Mouse (Mus musculus) spleen, adult 2 months (tissue): ENCODE data around the gene Itpkb. TPM values are rescaled to one million over a fixed set of nuclear protein-coding genes. Genes with fewer than 3 reads are reported as not detected.

ENCODE experiments used
- DNase-seq, 2 experiments: peaks; one replicate each; pipeline versions ENCODE4 v3.0.0 to v3.0.0-alpha.2; 2012 to 2021; ENCODE audit warnings: low spot score in 2 of 2, low read depth in 1 of 2
- H3K27ac ChIP-seq: fragments of 200-500 bp; 2 replicates; pipeline ENCODE4 v1.5.1; 2012; ENCODE audit warnings: low read length, inconsistent platforms; ENCODE audit not compliant: insufficient read depth
- H3K27me3 ChIP-seq: fragments of 200-500 bp; 2 replicates; pipeline ENCODE4 v1.6.1; 2012; ENCODE audit warnings: mild to moderate bottlenecking, moderate library complexity, low read length, inconsistent platforms; ENCODE audit not compliant: control insufficient read depth, insufficient read depth
- H3K36me3 ChIP-seq: fragments of 200-500 bp; 2 replicates; pipeline ENCODE4 v1.6.1; 2012; ENCODE audit warnings: mild to moderate bottlenecking, low read length, inconsistent platforms; ENCODE audit not compliant: control insufficient read depth, insufficient read depth
- H3K4me1 ChIP-seq: fragments of 200-500 bp; 2 replicates; pipeline ENCODE4 v1.6.1; 2011; ENCODE audit warnings: inconsistent platforms; ENCODE audit not compliant: control insufficient read depth, insufficient read depth, insufficient read length
- H3K4me3 ChIP-seq: fragments of 200-500 bp; 2 replicates; pipeline ENCODE4 v1.5.1; 2011; ENCODE audit warnings: mild to moderate bottlenecking, inconsistent platforms; ENCODE audit not compliant: insufficient read depth, insufficient read length; ENCODE audit errors: extremely low read depth
- CTCF ChIP-seq: fragments of 200-500 bp; IDR thresholded peaks from 2 replicates; pipeline ENCODE4 v1.5.1; 2011; ENCODE audit warnings: mild to moderate bottlenecking, inconsistent platforms; ENCODE audit not compliant: insufficient read depth, insufficient read length, insufficient replicate concordance; ENCODE audit errors: extremely low read depth
- POLR2A ChIP-seq: fragments of 200-500 bp; IDR thresholded peaks from 2 replicates; pipeline ENCODE4 v1.6.1; 2011; ENCODE audit warnings: low read depth, low read length, inconsistent platforms
- WGBS: fragments of 180-500 bp; shearing (Covaris S2); methylation state at CpG from one replicate; pipeline ENCODE4 v1.1.7; 2018; 5-methylcytosine and 5-hydroxymethylcytosine counted together
- polyA plus RNA-seq: library from polyadenylated mRNA; depleted of rRNA; stranded (reverse); fragments of >200 nt; gene quantifications from 2 replicates; pipeline ENCODE4 v1.2.3, GENCODE M21; 2012

Itpkb gene
- polyA plus RNA-seq, 1 experiment: 24.7 TPM

DNA sequence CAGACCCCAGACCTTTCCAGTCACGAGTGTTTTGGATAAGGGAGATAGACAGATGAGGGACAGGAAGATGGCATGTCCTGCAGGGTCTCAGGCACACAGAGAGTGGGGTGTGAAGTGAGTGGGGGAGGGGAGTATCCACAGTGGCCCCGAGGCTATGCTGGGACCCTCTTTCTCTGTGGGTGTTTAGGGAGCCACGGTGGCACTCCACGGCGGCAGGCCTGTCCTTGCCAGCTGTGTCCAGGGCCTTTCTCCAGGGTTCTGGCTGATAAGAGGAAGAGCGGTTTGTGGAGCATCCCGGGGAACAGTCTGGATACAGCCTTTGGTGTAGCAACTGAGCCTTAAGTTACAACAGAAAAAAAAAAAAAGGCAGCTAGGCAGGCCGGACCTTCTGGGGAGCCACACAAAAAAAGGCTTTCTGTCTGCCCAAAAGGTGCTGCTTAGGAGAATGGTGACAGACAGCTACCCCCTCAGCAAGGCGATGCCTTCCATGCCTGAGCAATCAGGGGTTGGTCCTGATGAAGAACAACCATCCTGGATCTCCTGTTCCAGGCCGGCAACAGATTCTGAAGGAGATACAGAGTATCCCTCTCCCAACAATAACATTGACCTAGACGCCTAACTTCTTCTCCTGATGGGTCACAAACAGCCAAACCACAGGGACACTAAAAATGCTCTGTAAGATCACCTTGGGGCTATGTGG lies 76.2 kb downstream of the Itpkb start:
- Histone ChIP-seq H3K27me3 (no peaks in the 10 kb centered on the region), H3K36me3 (no peaks in the 10 kb centered on the region), H3K27ac (0 out of 2 replicates have a peak overlapping the region, but pooled peaks have one; percentile 31), H3K4me1 (peaks cover 48% of the 10 kb centered on the region), H3K4me3 (no peak overlapping the region)
- no peak for TF ChIP-seq POLR2A
- TF ChIP-seq CTCF: no peak
- DNase-seq: no peak
- WGBS: 83% methylated on average over 11 of the region's 11 CpGs

DNA sequence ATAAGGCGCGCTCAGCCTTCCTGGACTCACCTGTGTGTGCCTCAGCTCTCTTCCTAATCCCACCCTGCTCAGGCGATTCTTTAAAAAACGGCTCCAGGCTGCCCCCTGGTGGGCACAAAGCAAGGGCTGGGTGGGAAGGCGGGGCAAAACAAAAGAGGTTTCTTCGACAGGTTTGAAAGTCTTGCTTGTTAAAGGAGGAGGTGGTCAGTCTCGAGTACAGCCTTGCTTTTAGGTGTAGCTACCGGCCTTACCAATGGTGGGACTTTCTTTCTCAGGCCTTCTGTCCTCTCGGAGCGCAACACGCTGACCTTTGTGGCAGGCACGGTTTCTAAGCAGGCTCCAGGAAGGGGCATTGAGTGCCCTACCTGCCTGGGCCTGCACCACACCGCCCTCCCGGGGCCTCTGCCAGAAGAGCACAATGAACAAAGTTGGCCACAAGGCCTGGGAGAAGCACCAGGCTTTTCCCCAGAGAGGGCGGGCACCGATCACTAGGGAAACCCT lies 76.9 kb downstream of the Itpkb start:
- H3K4me1 ChIP-seq: peaks cover 42% of the 10 kb centered on the region
- peak; percentile 54 to 67 for DNase-seq
- H3K4me3 ChIP-seq: peak overlapping the region; percentile 29; the same call in 1 of the 2 replicates
- no peaks in the 10 kb centered on the region for H3K36me3 ChIP-seq
- H3K27me3 ChIP-seq: no peaks in the 10 kb centered on the region
- H3K27ac ChIP-seq: peak overlapping the region; percentile 31; the same call in 1 of the 2 replicates
- TF ChIP-seq POLR2A (no peak), CTCF (peak; percentile 84; the same call in 1 of the 2 replicates)
- WGBS: 20% methylated on average over 16 of the region's 16 CpGs

DNA sequence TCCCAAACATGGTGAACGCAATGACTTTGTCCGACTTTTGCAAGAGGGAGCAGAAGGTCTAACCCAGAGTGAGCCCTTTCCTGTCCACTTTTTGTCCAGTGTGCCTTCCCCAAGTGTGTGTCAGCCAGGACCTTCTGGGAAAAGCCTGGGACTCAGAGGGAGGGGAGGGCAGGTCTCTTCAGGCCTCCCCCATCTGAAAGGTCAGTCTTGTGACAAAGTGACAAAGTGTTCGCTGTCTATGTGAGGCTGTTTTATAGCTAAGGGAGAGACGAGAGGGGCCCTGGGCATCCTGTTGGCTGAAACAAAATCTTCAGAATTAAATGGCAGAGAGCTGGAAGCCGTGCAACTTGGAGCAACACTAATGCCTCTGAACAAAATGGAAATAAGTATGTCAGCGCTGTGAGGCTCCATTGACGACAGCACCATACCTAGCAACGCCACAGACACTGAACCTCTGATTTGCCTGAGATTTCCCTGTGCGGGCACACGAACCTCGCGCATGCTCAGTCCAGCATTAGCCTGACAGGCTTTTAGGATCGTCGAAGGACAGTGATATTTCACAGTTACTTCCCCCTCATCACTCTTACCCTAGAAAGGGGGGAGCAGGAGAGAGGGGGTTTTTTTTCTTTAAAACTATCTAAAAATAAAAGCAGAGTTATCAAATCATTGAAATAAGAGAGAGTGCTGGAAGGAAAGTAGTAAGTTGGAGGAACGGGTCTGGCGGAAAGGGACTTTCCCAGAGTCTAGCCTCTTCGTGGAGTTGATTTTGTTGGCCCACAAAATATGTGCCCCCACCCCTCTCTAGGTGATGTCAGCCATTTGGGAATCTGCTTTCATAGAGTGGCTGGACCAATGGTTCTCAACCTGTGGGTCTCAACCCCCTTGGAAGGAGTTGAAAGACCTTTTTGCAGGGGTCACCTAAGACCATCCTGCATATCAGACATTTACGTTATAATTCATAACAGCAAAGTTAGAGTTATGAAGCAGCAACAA lies 77.7 kb downstream of the Itpkb start:
- no peak overlapping the region for H3K27ac ChIP-seq
- no peak for TF ChIP-seq CTCF
- no peak for TF ChIP-seq POLR2A

DNA sequence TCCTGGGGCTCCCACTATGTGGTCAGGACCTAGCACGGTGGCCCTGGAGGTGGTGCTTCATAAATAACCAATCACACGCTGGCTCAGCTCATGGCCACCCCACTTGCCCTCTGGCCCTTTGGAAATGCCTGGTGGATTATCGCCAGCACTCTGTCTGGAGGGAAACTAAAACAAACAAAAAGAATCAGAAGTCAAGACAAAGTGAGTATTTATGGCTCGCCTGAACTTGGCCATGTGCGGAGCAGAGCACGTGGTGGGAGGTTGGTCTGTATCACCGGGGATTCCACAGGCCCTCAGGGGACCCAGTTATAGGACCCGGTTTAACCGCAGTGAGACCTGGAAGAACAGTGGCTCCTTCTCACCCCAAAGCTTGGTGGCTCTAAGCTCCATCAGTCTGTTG lies 78.5 kb downstream of the Itpkb start:
- Histone ChIP-seq H3K27me3 (no peaks in the 10 kb centered on the region), H3K36me3 (peaks cover 8% of the 10 kb centered on the region), H3K4me3 (no peak overlapping the region), H3K4me1 (peaks cover 26% of the 10 kb centered on the region; the same call in 1 of the 2 replicates), H3K27ac (no peak overlapping the region)
- WGBS: 43% methylated on average over 9 of the region's 9 CpGs
- peak in 1 of 2 experiments; percentile 39 for DNase-seq
- TF ChIP-seq CTCF (no peak), POLR2A (no peak)

More for the DNA sequence above, 77.7 kb downstream of the Itpkb start:
- Histone ChIP-seq H3K4me1 (peaks cover 34% of the 10 kb centered on the region; the same call in 1 of the 2 replicates), H3K27me3 (no peaks in the 10 kb centered on the region), H3K4me3 (no peak overlapping the region), H3K36me3 (peaks cover under 1% of the 10 kb centered on the region; the same call in 1 of the 2 replicates)
- 78% methylated on average over 18 of the region's 18 CpGs for WGBS
- DNase-seq: no peak

DNA sequence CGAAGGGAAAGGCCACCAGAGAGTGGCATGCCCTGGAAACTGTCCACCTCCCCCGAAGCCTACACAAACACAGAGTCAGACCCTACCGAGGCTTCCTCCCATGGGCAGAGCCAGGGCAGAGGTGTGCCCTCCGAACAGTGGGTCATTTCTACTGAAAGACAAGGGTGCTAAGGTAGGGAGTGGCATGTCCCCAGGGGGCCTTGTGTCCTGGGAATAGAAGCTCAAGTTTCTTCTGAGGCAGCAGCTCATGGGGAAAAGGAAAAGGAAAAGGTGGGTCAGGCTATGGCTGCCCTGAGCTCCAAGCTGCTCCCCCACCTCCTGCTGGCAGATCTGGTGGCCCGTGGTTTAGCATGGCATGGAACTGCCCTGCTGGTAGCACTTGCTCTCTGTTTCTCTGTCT lies 79.5 kb downstream of the Itpkb start:
- Histone ChIP-seq H3K4me3 (no peak overlapping the region), H3K4me1 (peaks cover 17% of the 10 kb centered on the region; the same call in 1 of the 2 replicates)
- WGBS: 56% methylated on average over 5 of the region's 5 CpGs

DNA sequence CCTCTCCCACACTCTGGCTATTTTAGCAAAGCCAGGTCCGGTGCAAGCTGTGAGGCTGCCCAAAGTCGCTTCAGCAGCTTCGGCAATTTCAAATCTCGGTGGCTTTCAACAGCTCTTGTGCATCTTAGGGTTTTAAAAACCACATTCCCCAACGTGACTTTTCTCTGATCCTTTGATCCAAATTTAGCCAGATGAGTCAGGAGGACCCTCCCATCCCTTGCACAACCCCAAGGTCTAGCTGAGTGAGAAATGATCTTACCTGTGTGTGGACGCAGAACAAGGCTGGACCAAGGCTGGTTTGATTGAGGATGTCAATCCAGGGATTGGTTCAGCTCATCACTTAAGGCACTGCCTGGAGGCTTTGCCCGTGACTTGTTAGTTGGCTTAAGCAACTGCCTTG lies 80.0 kb downstream of the Itpkb start:
- WGBS: 54% methylated on average over 7 of the region's 7 CpGs
- DNase-seq: no peak
- Histone ChIP-seq H3K36me3 (peaks cover 21% of the 10 kb centered on the region), H3K27me3 (no peaks in the 10 kb centered on the region), H3K4me1 (peaks cover 15% of the 10 kb centered on the region; the same call in 1 of the 2 replicates), H3K4me3 (no peak overlapping the region), H3K27ac (no peak overlapping the region)
- TF ChIP-seq CTCF (no peak), POLR2A (no peak)

More for the DNA sequence above, 79.5 kb downstream of the Itpkb start:
- Histone ChIP-seq H3K27me3 (no peaks in the 10 kb centered on the region), H3K36me3 (peaks cover 17% of the 10 kb centered on the region), H3K27ac (no peak overlapping the region)
- DNase-seq: no peak
- TF ChIP-seq CTCF: no peak
- TF ChIP-seq POLR2A: no peak
